Mouse (Mus musculus) heart, adult 18-20 months (tissue): ENCODE measurements around the gene Cdc40. TPM values are rescaled to one million over a fixed set of nuclear protein-coding genes. Genes with fewer than 3 reads are reported as not detected.
"Not testable (repeated sequence)": the region's sequence is repeated elsewhere in the genome, so short reads cannot be mapped to it uniquely, and the experiment has no call there.

Source experiments
- DNase-seq, 2 experiments: peaks; one replicate each; pipeline ENCODE4 v3.0.0; 2021 to 2022; ENCODE audit warnings: mixed read lengths in 1 of 2
- total RNA-seq, 2 experiments: library from RNA; stranded (reverse); gene quantifications; 2 replicates each; pipeline ENCODE4 v1.2.3; 2021

Gene Cdc40
- total RNA-seq, 2 experiments from 2014 or later = 17.7 to 19.0 TPM

GRCm38 (mm10) chr10:40868081-40868480, 15.0 kb downstream of the Cdc40 start:
- DNase-seq = peak in 1 of 2 experiments; percentile 32

GRCm38 (mm10) chr10:40857599-40857998, 25.5 kb downstream of the Cdc40 start:
- DNase-seq = peak; percentile 22 to 35

DNA sequence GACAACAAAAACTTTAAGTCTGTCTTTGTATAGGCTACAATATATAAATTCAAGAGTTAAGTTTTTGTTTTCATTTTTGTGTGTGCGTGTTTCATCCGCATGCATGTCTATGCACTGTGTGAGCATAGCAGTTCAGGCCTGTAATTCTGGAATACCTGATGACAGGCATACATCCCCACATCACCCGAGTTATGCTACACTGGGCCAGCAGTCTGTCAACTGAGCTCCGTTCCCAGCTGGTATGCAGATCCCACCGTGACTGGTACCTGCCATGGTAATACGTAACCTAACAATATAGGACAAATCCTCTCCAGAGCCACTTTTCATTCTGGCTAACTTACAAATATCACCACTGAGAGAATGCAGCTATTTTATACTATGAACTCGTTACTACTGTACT, 26.4 kb downstream of the Cdc40 start:
- no peak for DNase-seq

GRCm38 (mm10) chr10:40855616-40856015, 27.5 kb downstream of the Cdc40 start:
- no peak for DNase-seq

- no peak for DNase-seq
Observed at GRCm38 (mm10) chr10:40851138-40851537, 32.0 kb downstream of the Cdc40 start.

- no peak for DNase-seq
Observed at GRCm38 (mm10) chr10:40850644-40851043, 32.5 kb downstream of the Cdc40 start.

DNA sequence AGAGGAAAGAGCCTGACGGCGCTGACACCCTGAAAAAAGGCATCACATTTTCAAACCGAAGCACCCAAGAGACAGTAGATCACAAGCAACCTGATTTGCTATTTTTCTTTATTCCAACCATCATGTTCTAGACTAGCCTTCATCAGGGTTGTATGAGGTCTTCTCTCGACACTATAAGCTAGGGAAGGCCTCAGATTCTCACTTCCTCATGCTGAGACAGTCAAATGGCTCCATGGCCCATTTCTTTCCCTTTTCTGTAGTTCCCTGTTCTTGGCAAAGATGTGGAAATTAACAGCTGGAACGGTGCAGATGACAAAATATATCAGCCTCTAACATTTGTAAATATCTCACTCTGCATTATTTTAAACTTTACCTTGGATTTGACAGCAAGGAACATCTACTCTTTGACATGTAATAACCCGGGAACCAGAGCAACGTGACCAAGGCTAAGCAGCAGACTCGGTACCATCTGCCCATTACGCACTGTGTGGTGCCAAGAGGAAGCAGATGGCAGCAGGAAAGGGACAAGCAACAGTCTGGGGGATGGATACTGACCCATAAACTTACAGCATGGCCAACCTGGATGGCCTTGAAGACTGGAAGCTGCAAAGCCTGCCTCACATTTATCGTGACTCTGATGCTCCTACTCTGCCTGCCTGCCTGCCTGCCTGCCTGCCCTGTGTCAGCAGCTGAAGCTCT, 35.8 kb downstream of the Cdc40 start:
- DNase-seq = peak in 1 of 2 experiments; percentile 13

- DNase-seq = peak in 1 of 2 experiments; percentile 12
Observed at GRCm38 (mm10) chr10:40845626-40846025, 37.5 kb downstream of the Cdc40 start.

GRCm38 (mm10) chr10:40844546-40844945, 38.6 kb downstream of the Cdc40 start:
- DNase-seq = peak; percentile 12 to 17

DNA sequence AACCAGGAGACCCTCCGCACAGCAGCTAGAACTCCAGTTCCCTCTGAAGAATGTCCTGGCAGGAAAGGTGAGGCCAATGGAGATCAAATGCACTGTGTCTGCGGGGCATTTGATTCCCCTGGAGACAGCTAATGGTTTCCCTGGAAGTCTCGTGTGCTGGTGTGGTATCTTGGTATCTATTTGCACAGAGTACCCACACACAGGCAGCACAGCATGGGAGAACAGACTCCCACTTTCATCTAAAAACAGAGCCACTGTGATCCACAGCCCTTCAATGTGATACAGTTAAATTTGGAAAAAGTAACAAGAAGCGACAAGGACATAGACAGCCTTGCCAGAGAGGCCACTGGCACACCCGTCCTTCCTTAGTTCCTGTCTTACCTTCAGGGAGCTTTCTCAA, 39.3 kb downstream of the Cdc40 start:
- DNase-seq = no peak

GRCm38 (mm10) chr10:40840086-40840485, 43.0 kb downstream of the Cdc40 start:
- DNase-seq = peak; percentile 29 to 40

GRCm38 (mm10) chr10:40831267-40831666, 51.8 kb downstream of the Cdc40 start:
- no peak for DNase-seq

DNA sequence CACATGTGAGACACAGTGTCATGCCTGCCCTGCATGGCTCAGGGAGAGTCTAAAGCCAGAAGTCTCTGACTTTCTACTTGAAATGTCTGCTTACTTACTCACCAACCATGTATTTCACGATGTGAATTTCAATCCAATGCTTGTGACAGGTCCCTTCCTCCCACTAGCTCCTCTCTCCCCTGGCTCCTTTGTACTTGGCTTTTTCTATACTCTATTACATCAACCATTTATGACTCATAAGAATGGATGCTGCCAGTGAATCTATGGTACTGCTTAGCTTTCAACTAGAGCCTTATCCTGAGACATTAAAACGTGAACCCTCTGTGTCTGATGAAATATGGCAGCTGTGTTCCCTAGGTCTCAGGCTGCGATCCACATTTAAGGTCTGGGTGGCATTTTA, 52.8 kb downstream of the Cdc40 start:
- DNase-seq = no peak

GRCm38 (mm10) chr10:40827706-40828105, 55.4 kb downstream of the Cdc40 start:
- no peak for DNase-seq

GRCm38 (mm10) chr10:40825952-40826351, 57.2 kb downstream of the Cdc40 start:
- DNase-seq = no peak

- no peak for DNase-seq
Observed at GRCm38 (mm10) chr10:40816471-40816870, 66.6 kb downstream of the Cdc40 start.

GRCm38 (mm10) chr10:40813627-40814026, 69.5 kb downstream of the Cdc40 start:
- DNase-seq = no peak

GRCm38 (mm10) chr10:40809411-40809910, 73.7 kb downstream of the Cdc40 start:
- DNase-seq = not testable (repeated sequence)

DNA sequence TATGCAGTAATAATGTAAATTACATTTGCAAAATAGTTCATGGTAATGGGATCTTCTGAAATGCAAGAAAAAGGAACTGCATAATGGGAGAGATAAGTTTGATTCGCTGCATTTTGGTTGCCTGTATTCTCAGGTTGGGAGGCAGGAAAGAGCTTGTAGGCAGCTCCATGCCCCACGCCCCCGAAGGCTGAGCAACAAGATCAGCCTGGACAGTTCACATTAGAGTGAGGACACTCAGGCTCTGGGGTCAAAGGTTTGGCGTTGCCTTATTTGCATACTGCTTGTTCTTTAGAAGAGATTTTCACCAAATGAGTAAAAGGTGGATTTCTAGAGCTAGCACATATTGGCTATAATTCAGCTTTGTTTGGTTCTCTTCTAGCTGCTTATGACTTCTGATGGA, 76.9 kb downstream of the Cdc40 start:
- no peak for DNase-seq

DNA sequence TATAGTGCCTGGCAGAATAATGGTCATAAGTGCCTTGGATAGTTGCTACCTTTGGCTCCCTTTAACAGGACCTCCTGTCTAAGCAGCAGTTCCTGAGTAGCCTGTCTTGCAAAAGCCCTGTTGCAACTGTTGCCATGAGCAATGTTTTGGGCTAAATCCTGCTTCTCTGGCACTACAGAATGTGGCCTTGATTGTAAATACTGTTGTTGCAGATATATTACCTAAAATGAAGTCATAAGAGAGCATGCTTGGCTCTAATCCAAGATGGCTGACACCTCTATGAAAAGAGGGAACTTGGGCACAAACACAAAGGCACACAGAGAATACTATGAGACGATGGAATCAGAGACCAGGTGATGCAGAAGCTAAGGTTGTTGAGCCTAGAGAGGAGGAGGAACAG, 77.9 kb downstream of the Cdc40 start:
- DNase-seq = no peak

- no peak for DNase-seq
Observed at GRCm38 (mm10) chr10:40792115-40792514, 91.0 kb downstream of the Cdc40 start.

DNA sequence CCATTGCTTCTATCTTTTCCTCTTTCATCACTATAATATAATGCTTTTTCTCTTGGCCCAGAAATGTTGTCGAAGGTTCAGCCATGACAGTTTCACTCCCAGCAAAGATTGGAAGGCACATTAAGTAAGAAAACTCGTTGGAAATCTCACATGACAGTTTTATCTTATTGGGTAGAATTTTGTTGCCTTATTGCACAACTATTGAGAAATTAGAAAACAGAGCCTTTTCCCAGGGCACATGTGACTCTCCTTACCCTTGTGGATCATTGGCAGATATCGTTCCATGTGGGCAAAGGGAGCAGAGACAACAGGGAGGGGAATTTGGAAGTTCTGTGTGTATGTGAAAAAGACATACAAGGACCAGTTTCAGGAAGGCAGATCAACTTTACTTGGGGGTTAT, 92.7 kb downstream of the Cdc40 start:
- no peak for DNase-seq
